Mouse (Mus musculus) olfactory bulb, adult 2 months (tissue): ENCODE results near the gene Cmbl.

Experiments used
- CTCF ChIP-seq: fragments of 200-500 bp; IDR thresholded peaks from 2 replicates; pipeline ENCODE4 v1.5.1; 2012; ENCODE audit warnings: low read depth, mild to moderate bottlenecking, low read length, moderate library complexity; ENCODE audit not compliant: insufficient read depth
- POLR2A ChIP-seq: fragments of 200-500 bp; IDR thresholded peaks from 2 replicates; pipeline ENCODE4 v1.6.1; 2012; ENCODE audit warnings: mild to moderate bottlenecking, low read depth, low read length, moderate library complexity; ENCODE audit not compliant: insufficient read depth

DNA sequence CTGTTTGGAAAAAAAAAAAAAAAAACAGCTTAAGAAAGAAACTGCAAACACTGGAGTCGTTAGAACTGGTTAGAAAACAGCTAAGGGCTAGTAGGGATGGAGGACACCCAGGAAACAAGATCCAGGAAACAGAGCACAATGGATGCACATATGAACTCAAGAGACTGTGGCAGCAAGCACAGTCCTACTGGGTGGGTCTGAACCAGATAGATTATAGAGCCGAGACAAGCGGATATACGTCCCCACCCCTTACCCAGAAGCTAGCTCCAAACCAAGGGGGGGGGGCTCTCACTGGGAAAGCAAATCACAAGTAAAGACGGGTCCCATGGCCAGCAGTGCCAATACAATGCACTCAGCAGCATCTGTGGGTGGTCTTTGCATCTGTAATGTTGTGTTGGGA is 46.2 kb upstream of the Cmbl start:
- TF ChIP-seq CTCF (no peak), POLR2A (no peak)
